Mouse (Mus musculus) left cerebral cortex, adult 2 months (tissue): ENCODE measurements at regions not wholly inside any gene's neighbourhood (a gene's known extent, or its start where the extent isn't known, plus 50 kb on each side); places are given as distances from the start of the nearest gene placed in this dataset.
A peak's percentile ranks its signal among the peaks of the same experiment; 100 is the strongest.

Experiments used
- DNase-seq, 2 experiments: peaks; one replicate each; pipeline ENCODE4 v3.0.0; 2021 to 2022; ENCODE audit warnings: low spot score in 2 of 2, mixed read lengths in 1 of 2; ENCODE audit errors: extremely low spot score in 1 of 2
- H3K27ac ChIP-seq: fragments of 200-600 bp; 2 replicates; pipeline ENCODE4 v1.8.1; 2022
- H3K4me3 ChIP-seq: fragments of 200-600 bp; 2 replicates; pipeline ENCODE4 v1.8.1; 2022
- CTCF ChIP-seq: fragments of 200-600 bp; IDR thresholded peaks from 2 replicates; pipeline ENCODE4 v1.8.1; 2022; ENCODE audit warnings: antibody characterized with exemption, mild to moderate bottlenecking, moderate library complexity
- intact Hi-C: fragments of 180-260 bp; cut with DNase I; formaldehyde crosslinking; loops from one replicate; pipeline ENCODE4 v1.15.1; 2025

GRCm38 (mm10) chr10:43729184-43729583 is 151.1 kb downstream of the Cd24a start:
- no peak overlapping the region for H3K4me3 ChIP-seq
- no peak overlapping the region for H3K27ac ChIP-seq
- DNase-seq = no peak
- no peak for TF ChIP-seq CTCF
- intact Hi-C loops = no loop called here

- Histone ChIP-seq H3K27ac (no peak overlapping the region), H3K4me3 (no peak overlapping the region)
- TF ChIP-seq CTCF = no peak
- DNase-seq = no peak
- intact Hi-C loops = no loop called here
Observed at GRCm38 (mm10) chr10:43733618-43734415, 155.7 kb downstream of the Cd24a start.

DNA sequence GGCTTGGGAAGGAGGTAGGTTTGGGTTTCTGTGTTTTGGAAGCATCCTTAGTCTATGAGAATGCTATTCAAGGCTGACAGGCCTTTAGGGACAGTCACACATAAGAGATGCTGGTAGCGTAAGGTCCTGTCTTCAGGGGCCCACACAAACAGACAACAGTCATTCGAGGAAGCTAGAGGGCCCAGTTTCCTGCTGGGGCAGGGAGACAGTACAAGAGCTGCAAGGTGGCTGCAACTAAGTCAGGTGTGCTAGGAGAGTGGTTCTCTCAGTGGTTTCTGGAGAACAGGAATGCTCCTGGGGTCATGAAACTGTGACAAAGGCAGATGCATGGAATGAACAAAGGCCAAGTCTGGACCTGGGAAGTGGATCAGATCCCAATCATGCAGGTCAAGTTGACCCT is 161.1 kb downstream of the Cd24a start:
- DNase-seq = no peak
- Histone ChIP-seq H3K27ac (no peak overlapping the region), H3K4me3 (no peak overlapping the region)
- TF ChIP-seq CTCF = no peak
- intact Hi-C loops = no loop called here

DNA sequence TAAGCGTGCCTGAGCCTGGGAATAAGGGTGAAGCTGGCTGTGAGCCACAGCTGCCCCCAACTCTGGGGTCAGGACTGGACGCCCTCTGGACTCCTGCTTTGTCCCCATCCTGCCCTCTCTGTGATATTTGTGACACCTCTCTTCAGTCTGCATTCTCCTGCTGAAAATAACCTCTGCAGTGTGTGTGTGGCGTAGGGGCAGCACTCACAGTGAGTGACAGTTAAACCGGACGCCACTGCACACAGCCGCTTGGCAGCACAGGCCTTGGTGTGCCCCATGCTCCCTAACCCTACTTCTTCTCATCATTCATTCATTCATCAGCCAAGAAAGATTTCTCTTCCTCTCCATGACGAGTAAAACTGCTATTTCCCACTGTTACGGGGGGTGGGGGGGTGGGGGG is 161.6 kb downstream of the Cd24a start:
- intact Hi-C loops = loop anchor here (5.0 kb wide), 1 partner anchor 162 kb away; the partner anchor contains the start of gene Cd24a
- no peak overlapping the region for H3K4me3 ChIP-seq
- H3K27ac ChIP-seq = no peak overlapping the region
- TF ChIP-seq CTCF = no peak
- no peak for DNase-seq

- H3K4me3 ChIP-seq = no peak overlapping the region
- DNase-seq = peak; percentile 20 to 22
- intact Hi-C loops = loop anchor here (5.0 kb wide), 1 partner anchor 163 kb away; the partner anchor contains the start of gene Cd24a
- peak overlapping the region; percentile 40; the same call in 1 of the 2 replicates for H3K27ac ChIP-seq
- no peak for TF ChIP-seq CTCF
Observed at GRCm38 (mm10) chr10:43740204-43740865, 161.2 kb downstream of the Qrsl1 start.

GRCm38 (mm10) chr10:43741361-43742084 is 160.0 kb downstream of the Qrsl1 start:
- no peak for TF ChIP-seq CTCF
- intact Hi-C loops = loop anchor here (5.0 kb wide), 1 partner anchor 164 kb away; the partner anchor contains the start of gene Cd24a
- no peak for DNase-seq
- H3K27ac ChIP-seq = no peak overlapping the region
- no peak overlapping the region for H3K4me3 ChIP-seq

- Histone ChIP-seq H3K4me3 (no peak overlapping the region), H3K27ac (no peak overlapping the region)
- intact Hi-C loops = loop anchor here (5.0 kb wide), 1 partner anchor 165 kb away; the partner anchor contains the start of gene Cd24a
- no peak for DNase-seq
- no peak for TF ChIP-seq CTCF
Observed at GRCm38 (mm10) chr10:43742085-43743054, 159.2 kb downstream of the Qrsl1 start.

GRCm38 (mm10) chr10:43743188-43744120 is 158.1 kb downstream of the Qrsl1 start:
- no peak; the same call in none of the 2 replicates for TF ChIP-seq CTCF
- no peak for DNase-seq
- intact Hi-C loops = loop anchor here (5.0 kb wide), 1 partner anchor 166 kb away; the partner anchor contains the start of gene Cd24a
- Histone ChIP-seq H3K4me3 (no peak overlapping the region), H3K27ac (no peak overlapping the region)

DNA sequence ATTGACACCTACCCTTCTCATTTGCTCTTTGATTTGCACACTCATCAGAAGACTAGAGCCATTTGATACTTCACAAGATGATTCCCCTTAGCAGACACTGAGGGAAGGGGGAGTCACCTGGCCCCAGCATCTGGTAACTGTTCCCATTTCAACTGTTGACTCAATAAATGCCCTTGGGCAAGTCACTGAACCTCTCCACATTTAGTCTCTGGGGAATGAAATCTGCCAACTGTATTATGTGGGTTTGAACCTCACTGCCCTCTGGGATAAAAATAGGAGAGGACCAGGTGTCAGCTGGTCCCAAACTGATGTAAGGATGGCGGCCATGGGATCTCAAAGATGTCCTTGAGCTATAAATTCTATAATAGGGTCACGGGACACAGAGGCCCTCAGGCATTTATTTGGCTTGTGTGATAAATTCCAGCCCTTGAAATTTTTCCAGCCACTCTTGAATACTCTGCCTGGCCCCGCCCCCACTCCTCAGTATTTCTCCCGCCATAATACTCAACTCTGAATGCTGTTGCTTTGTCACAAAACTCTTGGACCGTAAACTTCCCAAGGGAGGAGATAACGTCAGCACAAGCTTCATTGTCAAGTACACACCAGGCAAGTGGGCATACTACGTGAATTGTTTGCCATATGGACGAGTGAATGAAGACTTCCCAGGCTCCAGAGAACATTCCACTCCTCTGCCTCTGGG is 155.5 kb downstream of the Qrsl1 start:
- intact Hi-C loops = no loop called here
- no peak for TF ChIP-seq CTCF
- no peak overlapping the region for H3K27ac ChIP-seq

GRCm38 (mm10) chr10:43746631-43747001 is 154.9 kb downstream of the Qrsl1 start:
- no peak for TF ChIP-seq CTCF
- Histone ChIP-seq H3K27ac (no peak overlapping the region), H3K4me3 (no peak overlapping the region)
- intact Hi-C loops = no loop called here
- no peak for DNase-seq

More for the DNA sequence above, 155.5 kb downstream of the Qrsl1 start:
- DNase-seq = no peak
- no peak overlapping the region for H3K4me3 ChIP-seq
